7 mouse cellular contexts compared by ENCODE assay signal in the genomic region with DNA sequence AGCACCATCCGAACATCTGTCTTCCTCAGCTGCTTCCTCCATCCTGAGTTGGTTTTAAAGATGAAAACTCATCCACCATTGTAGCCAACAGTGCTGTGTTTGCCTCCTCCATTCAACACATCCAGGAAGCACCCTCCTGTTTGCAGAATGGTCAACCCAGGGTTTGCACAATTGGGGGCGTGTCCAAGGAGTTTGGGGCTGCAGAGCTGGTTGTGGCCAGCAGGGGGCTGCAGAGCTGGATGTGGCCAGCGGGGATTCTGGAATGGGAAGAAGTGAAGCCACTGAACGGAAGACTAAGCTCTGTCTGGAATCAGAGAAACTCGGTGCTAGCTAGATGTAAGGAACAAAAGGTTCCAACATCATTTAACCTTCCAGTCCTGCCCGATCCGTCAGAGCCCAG. TPM values are rescaled to one million over a fixed set of nuclear protein-coding genes. Genes with fewer than 3 reads are reported as not detected.
DNase-seq lines count a peak whose midpoint lies in the region; ATAC-seq and TF ChIP-seq lines count a peak whose summit lies in the region.

No protein-coding gene starts in this region.

- no peak overlapping the region for H3K27ac ChIP-seq in neural tube, embryonic 15.5 days (replicated peaks)
- no peak overlapping the region for H3K27ac ChIP-seq in embryonic facial prominence, embryonic 11.5 days (replicated peaks; ENCODE audit: low read depth, low read length)
- no peak overlapping the region for H3K27ac ChIP-seq in kidney, adult 2 months (ENCODE audit: insufficient read depth, low read depth, low read length)

- TF ChIP-seq POLR2A in kidney, adult 2 months (IDR thresholded peaks at IDR 0.05; ENCODE audit: low read depth, low read length) = no peak

- no peak overlapping the region for H3K9ac ChIP-seq in neural tube, embryonic 15.5 days (replicated peaks)
- H3K9ac ChIP-seq in embryonic facial prominence, embryonic 11.5 days (replicated peaks; ENCODE audit: low read length) = no peak overlapping the region

- H3K4me2 ChIP-seq in neural tube, embryonic 15.5 days = no peak overlapping the region
- H3K4me2 ChIP-seq in embryonic facial prominence, embryonic 11.5 days (ENCODE audit: low read depth, low read length) = no peak overlapping the region

- no peaks in the 10 kb centered on the region for H3K9me3 ChIP-seq in neural tube, embryonic 15.5 days (replicated peaks)
- H3K9me3 ChIP-seq in embryonic facial prominence, embryonic 11.5 days (replicated peaks; ENCODE audit: control insufficient read depth, low read length) = no peaks in the 10 kb centered on the region

- TF ChIP-seq CTCF in kidney, adult 2 months (conservative IDR thresholded peaks at IDR 0.05; ENCODE audit: insufficient read depth, insufficient read length, low read depth, low read length) = peak; percentile 71

- no peaks in the 10 kb centered on the region for H3K4me1 ChIP-seq in neural tube, embryonic 15.5 days
- H3K4me1 ChIP-seq in embryonic facial prominence, embryonic 11.5 days (ENCODE audit: control insufficient read depth, insufficient read depth, low read length) = no peaks in the 10 kb centered on the region
- H3K4me1 ChIP-seq in kidney, adult 2 months (ENCODE audit: control insufficient read depth, insufficient read depth, low read length) = peaks cover 5% of the 10 kb centered on the region; the same call in 1 of the 2 replicates

- H3K4me3 ChIP-seq in neural tube, embryonic 15.5 days (replicated peaks) = no peak overlapping the region
- no peak overlapping the region for H3K4me3 ChIP-seq in embryonic facial prominence, embryonic 11.5 days (ENCODE audit: low read depth, low read length)
- no peak overlapping the region for H3K4me3 ChIP-seq in kidney, adult 2 months (ENCODE audit: insufficient read depth, low read depth, low read length)

- ATAC-seq in neural tube, embryonic 15.5 days (ENCODE audit: low FRiP score) = no peak
- ATAC-seq in embryonic facial prominence, embryonic 11.5 days (replicated peaks; ENCODE audit: insufficient number of reproducible peaks, low FRiP score, low TSS enrichment, low read depth) = no peak

- peak; percentile 49 for DNase-seq in neural tube, embryonic 10.5 days (ENCODE audit: extremely low spot score, low spot score)
- DNase-seq in adrenal gland, postnatal 14 days = peak; percentile 84
- peak; percentile 44 for DNase-seq in embryonic facial prominence, embryonic 11.5 days (ENCODE audit: low spot score)
- DNase-seq in kidney, adult 2 months = peak; percentile 78
- peak; percentile 52 to 69 for DNase-seq in lung, postnatal 4 days
- DNase-seq in urinary bladder, postnatal 25 days (ENCODE audit: low spot score) = peak; percentile 35

- H3K36me3 ChIP-seq in neural tube, embryonic 15.5 days = no peaks in the 10 kb centered on the region
- no peaks in the 10 kb centered on the region for H3K36me3 ChIP-seq in embryonic facial prominence, embryonic 11.5 days (replicated peaks; ENCODE audit: control insufficient read depth, insufficient read depth, low read depth, low read length)
- H3K36me3 ChIP-seq in kidney, adult 2 months (ENCODE audit: control insufficient read depth, insufficient read depth, low read length) = no peaks in the 10 kb centered on the region

- H3K27me3 ChIP-seq in neural tube, embryonic 15.5 days (replicated peaks) = no peaks in the 10 kb centered on the region
- no peaks in the 10 kb centered on the region for H3K27me3 ChIP-seq in embryonic facial prominence, embryonic 11.5 days (ENCODE audit: control insufficient read depth, insufficient read depth, low read length)
- H3K27me3 ChIP-seq in kidney, adult 2 months (replicated peaks; ENCODE audit: control insufficient read depth, insufficient read depth, low read length) = no peaks in the 10 kb centered on the region

- 56% methylated on average over 7 of the region's 7 CpGs for WGBS in neural tube, embryonic 15.5 days
- 51% methylated on average over 7 of the region's 7 CpGs for WGBS in embryonic facial prominence, embryonic 11.5 days
- 51% methylated on average over 7 of the region's 7 CpGs for WGBS in kidney, adult 2 months

RNA-seq across cellular contexts. Expression of a gene that starts 28.9 kb away (rescaled TPM):
- polyA plus RNA-seq in neural tube, embryonic 15.5 days (2015; fragmentation: Nextera tagmentation; extraction: Ambion mirVana) = 22.6 and 26.3 TPM in 2 replicates
- 15.5 and 17.8 TPM in 2 replicates for total RNA-seq in adrenal gland, postnatal 14 days (2021)
- polyA plus RNA-seq in embryonic facial prominence, embryonic 11.5 days (2014; fragmentation: Nextera tagmentation; extraction: Ambion mirVana) = 24.3 and 26.7 TPM in 2 replicates
- 35.6 and 38.4 TPM in 2 replicates for polyA plus RNA-seq in kidney, adult 2 months (2012; rRNA removed)
